Mouse (Mus musculus) myocyte (in vitro differentiated cells): ENCODE results near the gene Arhgap15. TPM values are rescaled to one million over a fixed set of nuclear protein-coding genes. Genes with fewer than 3 reads are reported as not detected.

ENCODE experiments used
- H3K27me3 ChIP-seq: one replicate; pipeline ENCODE4 v1.6.1; 2011; ENCODE audit not compliant: control insufficient read depth, insufficient read depth, insufficient read length
- H3K36me3 ChIP-seq: one replicate; pipeline ENCODE4 v1.6.1; 2011; ENCODE audit not compliant: control insufficient read depth, insufficient read depth
- H3K4me2 ChIP-seq: one replicate; pipeline ENCODE4 v1.6.1; 2011; ENCODE audit warnings: low read depth, control low read depth
- H3K4me3 ChIP-seq: one replicate; pipeline ENCODE4 v1.5.1; 2011; ENCODE audit warnings: mild to moderate bottlenecking, control low read depth, moderate library complexity
- H3K79me2 ChIP-seq: one replicate; pipeline ENCODE4 v1.6.1; 2011; ENCODE audit not compliant: control insufficient read depth, insufficient read depth
- H3ac ChIP-seq: one replicate; pipeline ENCODE4 v1.6.1; 2011; ENCODE audit not compliant: control insufficient read depth, insufficient read length
- CEBPB ChIP-seq: IDR thresholded peaks from 2 replicates; pipeline ENCODE4 v1.6.1; 2011; ENCODE audit warnings: mild to moderate bottlenecking, moderate library complexity; ENCODE audit not compliant: poor library complexity, insufficient read depth, severe bottlenecking
- E2F4 ChIP-seq: IDR thresholded peaks from one replicate; pipeline ENCODE4 v1.6.1; 2011; ENCODE audit warnings: mild to moderate bottlenecking, control low read depth, moderate library complexity; ENCODE audit not compliant: insufficient read depth
- MAX ChIP-seq: IDR thresholded peaks from one replicate; pipeline ENCODE4 v1.6.1; 2011; ENCODE audit warnings: low read depth, mild to moderate bottlenecking, control low read depth
- MYOD1 ChIP-seq, 3 experiments: IDR thresholded peaks; one replicate each; pipeline ENCODE4 v1.6.1; 2011; ENCODE audit warnings: control low read depth in 2 of 3, low read depth in 2 of 3, mild to moderate bottlenecking in 2 of 3, moderate library complexity in 1 of 3; ENCODE audit not compliant: insufficient read length in 2 of 3, control insufficient read depth in 1 of 3
- MYOG ChIP-seq, 3 experiments: IDR thresholded peaks; one replicate each; pipeline ENCODE4 v1.6.1; 2011; ENCODE audit warnings: control low read depth in 2 of 3, low read depth in 2 of 3, mild to moderate bottlenecking in 2 of 3; ENCODE audit not compliant: insufficient read length in 2 of 3, control insufficient read depth in 1 of 3, insufficient read depth in 1 of 3
- POLR2A ChIP-seq: IDR thresholded peaks from one replicate; pipeline ENCODE4 v1.6.1; 2011; ENCODE audit warnings: low read depth, mild to moderate bottlenecking, control low read depth, moderate library complexity; ENCODE audit not compliant: insufficient read length
- POLR2AphosphoS2 ChIP-seq: IDR thresholded peaks from one replicate; pipeline ENCODE4 v1.6.1; 2011; ENCODE audit warnings: low read depth, control low read depth; ENCODE audit not compliant: insufficient read length
- REST ChIP-seq: IDR thresholded peaks from one replicate; pipeline ENCODE4 v1.6.1; 2011; ENCODE audit warnings: mild to moderate bottlenecking, control low read depth, moderate library complexity; ENCODE audit not compliant: insufficient read depth, insufficient read length
- SRF ChIP-seq: IDR thresholded peaks from one replicate; pipeline ENCODE4 v1.6.1; 2011; ENCODE audit warnings: low read depth; ENCODE audit not compliant: control insufficient read depth, insufficient read length
- TCF12 ChIP-seq: IDR thresholded peaks from one replicate; pipeline ENCODE4 v1.6.1; 2011; ENCODE audit warnings: mild to moderate bottlenecking, control low read depth; ENCODE audit not compliant: poor library complexity, insufficient read depth, severe bottlenecking
- TCF3 ChIP-seq: IDR thresholded peaks from one replicate; pipeline ENCODE4 v1.6.1; 2011; ENCODE audit warnings: low read depth, control low read depth; ENCODE audit not compliant: insufficient read length
- USF1 ChIP-seq: IDR thresholded peaks from one replicate; pipeline ENCODE4 v1.6.1; 2011; ENCODE audit warnings: low read depth, mild to moderate bottlenecking, control low read depth, moderate library complexity
- polyA plus RNA-seq: library from polyadenylated mRNA; unstranded; fragments of >200 nt; fragmentation: generic; extraction: Trizol; gene quantifications from one replicate; pipeline ENCODE4 v1.2.1, GENCODE M21; 2012; ENCODE audit warnings: missing spikeins

The Arhgap15 gene
- polyA plus RNA-seq, 1 experiment, result not detected

GRCm38 (mm10) chr2:44218317-44218716 is 469.7 kb downstream of the Arhgap15 start:
- no peak overlapping the region for H3K4me3 ChIP-seq
- H3K27me3 ChIP-seq, result no peaks in the 10 kb centered on the region
- no peaks in the 10 kb centered on the region for H3K36me3 ChIP-seq
- TF ChIP-seq MYOG (IDR thresholded peaks at IDR 0.05; ENCODE audit: control insufficient read depth in 1 of 3, insufficient read depth in 1 of 3, insufficient read length in 2 of 3, low read depth in 2 of 3), result no peak
- no peaks in the 10 kb centered on the region for H3K79me2 ChIP-seq
- H3ac ChIP-seq, result no peak overlapping the region
- H3K4me2 ChIP-seq, result no peak overlapping the region

GRCm38 (mm10) chr2:44221686-44222085 is 473.1 kb downstream of the Arhgap15 start:
- TF ChIP-seq E2F4, result no peak
- no peak for TF ChIP-seq MAX
- TF ChIP-seq TCF3, result no peak
- Histone ChIP-seq H3K4me2 (no peak overlapping the region), H3K36me3 (no peaks in the 10 kb centered on the region), H3ac (no peak overlapping the region), H3K4me3 (no peak overlapping the region), H3K79me2 (no peaks in the 10 kb centered on the region), H3K27me3 (no peaks in the 10 kb centered on the region)

- Histone ChIP-seq H3K36me3 (no peaks in the 10 kb centered on the region), H3K4me2 (peak overlapping the region; percentile 24), H3ac (no peak overlapping the region), H3K4me3 (no peak overlapping the region), H3K27me3 (no peaks in the 10 kb centered on the region), H3K79me2 (no peaks in the 10 kb centered on the region)
- TF ChIP-seq E2F4 (no peak), MYOG (IDR thresholded peaks at IDR 0.05; ENCODE audit: control insufficient read depth in 1 of 3, insufficient read depth in 1 of 3, insufficient read length in 2 of 3, low read depth in 2 of 3) (no peak), POLR2AphosphoS2 (no peak), MYOD1 (IDR thresholded peaks at IDR 0.05; ENCODE audit: control insufficient read depth in 1 of 3, insufficient read length in 2 of 3, low read depth in 2 of 3) (no peak), REST (no peak), TCF3 (no peak), POLR2A (no peak), CEBPB (no peak), USF1 (no peak), MAX (no peak), SRF (no peak), TCF12 (no peak)
Measured at GRCm38 (mm10) chr2:44222176-44222753, 473.6 kb downstream of the Arhgap15 start.

GRCm38 (mm10) chr2:44234856-44235255 is 486.2 kb downstream of the Arhgap15 start:
- Histone ChIP-seq H3K36me3 (no peaks in the 10 kb centered on the region), H3K27me3 (no peaks in the 10 kb centered on the region), H3K4me2 (no peak overlapping the region), H3K4me3 (no peak overlapping the region), H3ac (no peak overlapping the region), H3K79me2 (no peaks in the 10 kb centered on the region)
- TF ChIP-seq SRF (no peak), POLR2AphosphoS2 (no peak), E2F4 (no peak), TCF12 (no peak), TCF3 (no peak), MAX (no peak), POLR2A (no peak), MYOG (IDR thresholded peaks at IDR 0.05; ENCODE audit: control insufficient read depth in 1 of 3, insufficient read depth in 1 of 3, insufficient read length in 2 of 3, low read depth in 2 of 3) (no peak)

- Histone ChIP-seq H3K27me3 (no peaks in the 10 kb centered on the region), H3ac (no peak overlapping the region), H3K79me2 (no peaks in the 10 kb centered on the region), H3K4me3 (no peak overlapping the region), H3K36me3 (no peaks in the 10 kb centered on the region), H3K4me2 (no peak overlapping the region)
- TF ChIP-seq MAX, result no peak
- no peak for TF ChIP-seq E2F4
- TF ChIP-seq CEBPB, result no peak
Measured at GRCm38 (mm10) chr2:44241657-44242454, 493.2 kb downstream of the Arhgap15 start.
